Mouse (Mus musculus) stomach, postnatal 0 days (tissue): ENCODE results near the gene Hist1h4h. TPM values are rescaled to one million over a fixed set of nuclear protein-coding genes. Genes with fewer than 3 reads are reported as not detected.
"Not testable (repeated sequence)": the region's sequence is repeated elsewhere in the genome, so short reads cannot be mapped to it uniquely, and the experiment has no call there.

Experiments used
- ATAC-seq: fragments of 200-750 bp; cut with Nextera tagmentation; 2 replicates; pipeline ENCODE4 v1.8.0; 2017; ENCODE audit not compliant: low FRiP score, low TSS enrichment
- DNase-seq: peaks from one replicate; pipeline ENCODE4 v3.0.0-alpha.2; 2016; ENCODE audit warnings: low spot score
- H3K27ac ChIP-seq: fragments of 300-500 bp; sonication (generic); replicated peaks from 2 replicates; pipeline ENCODE4 v1.5.1; 2014; ENCODE audit warnings: mild to moderate bottlenecking, control low read depth
- H3K27me3 ChIP-seq: fragments of 300-500 bp; sonication (generic); 2 replicates; pipeline ENCODE4 v1.6.1; 2014; ENCODE audit warnings: low read length; ENCODE audit not compliant: control insufficient read depth, insufficient read depth
- H3K36me3 ChIP-seq: fragments of 300-500 bp; sonication (generic); 2 replicates; pipeline ENCODE4 v1.6.1; 2014; ENCODE audit warnings: low read length, mixed read lengths; ENCODE audit not compliant: control insufficient read depth, insufficient read depth
- H3K4me1 ChIP-seq: fragments of 300-500 bp; sonication (generic); replicated peaks from 2 replicates; pipeline ENCODE4 v1.6.1; 2014; ENCODE audit warnings: antibody characterized with exemption; ENCODE audit not compliant: control insufficient read depth, insufficient read depth
- H3K4me2 ChIP-seq: fragments of 300-500 bp; sonication (generic); replicated peaks from 2 replicates; pipeline ENCODE4 v1.6.1; 2014; ENCODE audit warnings: low read depth, mild to moderate bottlenecking, control low read depth, moderate library complexity
- H3K4me3 ChIP-seq: fragments of 300-500 bp; sonication (generic); 2 replicates; pipeline ENCODE4 v1.5.1; 2014; ENCODE audit warnings: low read depth, low read length, control low read depth
- H3K9ac ChIP-seq: fragments of 300-500 bp; sonication (generic); 2 replicates; pipeline ENCODE4 v1.6.1; 2014; ENCODE audit warnings: mild to moderate bottlenecking, low read length, control low read depth, mixed read lengths
- H3K9me3 ChIP-seq: fragments of 300-500 bp; sonication (generic); 2 replicates; pipeline ENCODE4 v1.6.1; 2016; ENCODE audit warnings: low read length; ENCODE audit not compliant: control insufficient read depth
- CTCF ChIP-seq: IDR thresholded peaks from 2 replicates; pipeline ENCODE4 v1.5.1; 2016; ENCODE audit warnings: antibody characterized with exemption, low read depth, mild to moderate bottlenecking, moderate library complexity
- EP300 ChIP-seq: optimal IDR thresholded peaks from 2 replicates; pipeline ENCODE3; 2016; ENCODE audit warnings: antibody characterized with exemption
- WGBS: fragments of 180-500 bp; shearing (Covaris S2); extraction: QIAGEN DNeasy Blood & Tissue Kit; methylation state at CpG from one replicate; pipeline ENCODE4 v1.1.7; 2014; 5-methylcytosine and 5-hydroxymethylcytosine counted together
- polyA plus RNA-seq: library from polyadenylated mRNA; unstranded; fragments of >200 nt; fragmentation: Nextera tagmentation; extraction: Ambion mirVana; gene quantifications from 2 replicates; pipeline ENCODE4 v1.2.1, GENCODE M21; 2015

Hist1h4h gene
- polyA plus RNA-seq, 1 experiment from 2014 or later = 18.3 TPM

- peak overlapping the region; percentile 52; the same call in 1 of the 2 replicates for H3K9ac ChIP-seq
- not testable (repeated sequence) for DNase-seq
- 4% methylated on average over 13 of the region's 41 CpGs for WGBS
Observed at GRCm38 (mm10) chr13:23570261-23571021, 39.6 kb downstream of the Hist1h4h start.

GRCm38 (mm10) chr13:23571022-23571503 is 40.2 kb downstream of the Hist1h4h start, which contains the start of the genes Hist1h2ae and Hist1h2bg:
Gene Hist1h2ae, minus strand, starts transcription at chr13:23571220.
Gene Hist1h2bg, plus strand, starts transcription at chr13:23571396.
- Histone ChIP-seq H3K27me3 (no peaks in the 10 kb centered on the region), H3K36me3 (no peaks in the 10 kb centered on the region), H3K4me3 (peak within 1 kb of the TSS; percentile 42), H3K9me3 (no peaks in the 10 kb centered on the region), H3K9ac (peak within 1 kb of the TSS; percentile 61), H3K4me2 (peak within 1 kb of the TSS; percentile 59), H3K27ac (peak within 1 kb of the TSS; percentile 93), H3K4me1 (no peaks in the 10 kb centered on the region)
- peak; percentile 62 for DNase-seq
- peak; percentile 88 for ATAC-seq
- TF ChIP-seq CTCF = 0 out of 2 replicates have a peak, but pooled peaks have one; percentile 0
- TF ChIP-seq EP300 = no peak
- WGBS = 0% methylated on average over 18 of the region's 18 CpGs

More at GRCm38 (mm10) chr13:23570261-23571021, 39.6 kb downstream of the Hist1h4h start:
- not testable (repeated sequence) for H3K9me3 ChIP-seq, H3K4me1 ChIP-seq, H3K27me3 ChIP-seq, H3K36me3 ChIP-seq
- Histone ChIP-seq H3K4me2 (peak overlapping the region; percentile 59), H3K4me3 (peak overlapping the region; percentile 42), H3K27ac (peak overlapping the region; percentile 93)
- peak; percentile 10; the same call in 1 of the 2 replicates for ATAC-seq
- TF ChIP-seq CTCF = 0 out of 2 replicates have a peak, but pooled peaks have one; percentile 10

- DNase-seq, H3K9me3 ChIP-seq, H3K36me3 ChIP-seq, H3K27me3 ChIP-seq, ATAC-seq, H3K4me1 ChIP-seq: not testable (repeated sequence)
- peak overlapping the region; percentile 59 for H3K4me2 ChIP-seq
- H3K27ac ChIP-seq = peak overlapping the region; percentile 93
- H3K4me3 ChIP-seq = peak overlapping the region; percentile 42
- WGBS = under 1% methylated on average over 9 of the region's 34 CpGs
- peak overlapping the region; percentile 61 for H3K9ac ChIP-seq
Observed at GRCm38 (mm10) chr13:23571504-23572217, 40.8 kb downstream of the Hist1h4h start.

- Histone ChIP-seq H3K9me3 (no peaks in the 10 kb centered on the region), H3K27ac (peak overlapping the region; percentile 93), H3K27me3 (no peaks in the 10 kb centered on the region), H3K4me2 (peak overlapping the region; percentile 59), H3K4me3 (peak overlapping the region; percentile 42), H3K9ac (peak overlapping the region; percentile 32; the same call in 1 of the 2 replicates), H3K36me3 (no peaks in the 10 kb centered on the region), H3K4me1 (peaks cover 3% of the 10 kb centered on the region; the same call in 1 of the 2 replicates)
- 20% methylated on average over 2 of the region's 2 CpGs for WGBS
- TF ChIP-seq CTCF (no peak), EP300 (no peak)
- DNase-seq (no peak), ATAC-seq (no peak)
Observed at GRCm38 (mm10) chr13:23572218-23573033, 41.6 kb downstream of the Hist1h4h start.

GRCm38 (mm10) chr13:23573034-23573897 is 42.4 kb downstream of the Hist1h4h start:
- peak overlapping the region; percentile 83 for H3K27ac ChIP-seq
- H3K36me3 ChIP-seq, H3K9me3 ChIP-seq, ATAC-seq, H3K27me3 ChIP-seq, DNase-seq, H3K4me1 ChIP-seq: not testable (repeated sequence)
- H3K4me3 ChIP-seq = peak overlapping the region; percentile 42
- 5% methylated on average over 18 of the region's 20 CpGs for WGBS
- H3K9ac ChIP-seq = peak overlapping the region; percentile 61
- peak overlapping the region; percentile 59 for H3K4me2 ChIP-seq
